Mouse (Mus musculus) MEL (cell line): ENCODE measurements around the gene Thbs4.

ENCODE experiments used
- CTCF ChIP-seq, 3 experiments: IDR thresholded peaks in 2 of 3; conservative IDR thresholded peaks in 1 of 3; 2 replicates each; pipeline ENCODE4 v1.5.1; 2011 to 2012; ENCODE audit warnings: low read length in 3 of 3, low read depth in 2 of 3, mild to moderate bottlenecking in 2 of 3, improper control_type of control experiment in 1 of 3, inconsistent platforms in 1 of 3, mixed read lengths in 1 of 3, moderate library complexity in 1 of 3; ENCODE audit not compliant: control insufficient read depth in 1 of 3, insufficient read depth in 1 of 3, poor library complexity in 1 of 3, severe bottlenecking in 1 of 3
- E2F4 ChIP-seq: IDR thresholded peaks from 2 replicates; pipeline ENCODE4 v1.6.1; 2011; ENCODE audit warnings: low read depth, low read length, improper control_type of control experiment, borderline replicate concordance
- EP300 ChIP-seq, 2 experiments: IDR thresholded peaks; 2 replicates each; pipeline ENCODE4 v1.6.1; 2011; ENCODE audit warnings: improper control_type of control experiment in 2 of 2, low read length in 2 of 2, low read depth in 1 of 2, mild to moderate bottlenecking in 1 of 2
- GATA1 ChIP-seq: IDR thresholded peaks from 2 replicates; pipeline ENCODE4 v1.6.1; 2011; ENCODE audit warnings: low read depth, low read length, improper control_type of control experiment
- HCFC1 ChIP-seq: IDR thresholded peaks from 2 replicates; pipeline ENCODE4 v1.6.1; 2012; ENCODE audit warnings: low read depth, mild to moderate bottlenecking, inconsistent platforms, low read length, improper control_type of control experiment, moderate library complexity
- JUND ChIP-seq: IDR thresholded peaks from 2 replicates; pipeline ENCODE4 v1.6.1; 2011; ENCODE audit warnings: low read depth, mild to moderate bottlenecking, improper control_type of control experiment, low read length
- MAX ChIP-seq: IDR thresholded peaks from 2 replicates; pipeline ENCODE4 v1.6.1; 2011; ENCODE audit warnings: low read length, improper control_type of control experiment
- MYC ChIP-seq: IDR thresholded peaks from 2 replicates; pipeline ENCODE4 v1.6.1; 2011; ENCODE audit warnings: low read depth, mild to moderate bottlenecking, low read length, improper control_type of control experiment, moderate library complexity
- POLR2A ChIP-seq, 2 experiments: IDR thresholded peaks; 2 replicates each; pipeline ENCODE4 v1.6.1; 2011 to 2012; ENCODE audit warnings: low read length in 2 of 2, mild to moderate bottlenecking in 2 of 2, control low read depth in 1 of 2, improper control_type of control experiment in 1 of 2, low read depth in 1 of 2, moderate library complexity in 1 of 2; ENCODE audit not compliant: control insufficient read depth in 1 of 2, insufficient read depth in 1 of 2, poor library complexity in 1 of 2
- SMC3 ChIP-seq: IDR thresholded peaks from 2 replicates; pipeline ENCODE4 v1.6.1; 2011; ENCODE audit warnings: low read depth, low read length, improper control_type of control experiment
- TCF12 ChIP-seq: IDR thresholded peaks from 2 replicates; pipeline ENCODE4 v1.6.1; 2014; ENCODE audit warnings: low read depth, mild to moderate bottlenecking, inconsistent platforms, low read length, improper control_type of control experiment, moderate library complexity
- ZC3H11A ChIP-seq: IDR thresholded peaks from 2 replicates; pipeline ENCODE4 v1.6.1; 2012; ENCODE audit warnings: low read depth, mild to moderate bottlenecking, inconsistent platforms, low read length, improper control_type of control experiment
- ZMIZ1 ChIP-seq: IDR thresholded peaks from 2 replicates; pipeline ENCODE4 v1.6.1; 2012; ENCODE audit warnings: low read depth, mild to moderate bottlenecking, inconsistent platforms, low read length, improper control_type of control experiment, moderate library complexity

DNA sequence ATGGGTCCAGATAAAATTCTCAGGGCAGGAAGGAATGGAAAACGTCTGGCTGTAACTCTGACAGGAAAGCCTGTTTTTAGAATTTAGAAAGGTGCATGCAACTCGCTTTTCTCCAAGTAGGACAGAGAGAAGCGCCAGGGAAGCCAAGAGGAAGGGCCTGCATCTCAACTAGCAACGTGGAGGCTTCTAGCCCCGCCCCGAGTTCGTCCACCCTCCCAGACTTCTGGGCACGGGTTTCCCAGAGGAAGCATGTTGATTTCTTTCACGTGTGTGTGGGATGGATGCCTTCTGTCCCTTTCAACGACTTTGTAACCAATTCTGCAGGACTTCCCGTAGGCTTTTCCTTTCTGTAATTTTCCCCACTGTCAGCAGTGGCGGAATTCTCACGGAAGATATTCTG is 64.8 kb downstream of the Thbs4 start:
- TF ChIP-seq JUND: no peak
- TF ChIP-seq EP300 (IDR thresholded peaks at IDR 0.05; ENCODE audit: low read depth in 1 of 2, low read length in 2 of 2): no peak
- TF ChIP-seq SMC3: no peak
- TF ChIP-seq CTCF (IDR thresholded peaks at IDR 0.05 in 2 of 3, conservative IDR thresholded peaks at IDR 0.05 in 1 of 3; ENCODE audit: control insufficient read depth in 1 of 3, insufficient read depth in 1 of 3, low read depth in 2 of 3, low read length in 3 of 3, poor library complexity in 1 of 3, severe bottlenecking in 1 of 3): no peak
- TF ChIP-seq MYC: no peak
- TF ChIP-seq POLR2A (IDR thresholded peaks at IDR 0.05; ENCODE audit: control insufficient read depth in 1 of 2, insufficient read depth in 1 of 2, low read depth in 1 of 2, low read length in 2 of 2, poor library complexity in 1 of 2): no peak
- TF ChIP-seq GATA1: no peak
- no peak for TF ChIP-seq MAX
- TF ChIP-seq E2F4: no peak
- no peak for TF ChIP-seq ZC3H11A
- TF ChIP-seq TCF12: no peak
- TF ChIP-seq HCFC1: no peak
- no peak for TF ChIP-seq ZMIZ1
